Mouse (Mus musculus): ENCODE data around the gene Gm16430.
"Not testable (repeated sequence)": the region's sequence is repeated elsewhere in the genome, so short reads cannot be mapped to it uniquely, and the experiment has no call there.

The Gm16430 gene

DNA sequence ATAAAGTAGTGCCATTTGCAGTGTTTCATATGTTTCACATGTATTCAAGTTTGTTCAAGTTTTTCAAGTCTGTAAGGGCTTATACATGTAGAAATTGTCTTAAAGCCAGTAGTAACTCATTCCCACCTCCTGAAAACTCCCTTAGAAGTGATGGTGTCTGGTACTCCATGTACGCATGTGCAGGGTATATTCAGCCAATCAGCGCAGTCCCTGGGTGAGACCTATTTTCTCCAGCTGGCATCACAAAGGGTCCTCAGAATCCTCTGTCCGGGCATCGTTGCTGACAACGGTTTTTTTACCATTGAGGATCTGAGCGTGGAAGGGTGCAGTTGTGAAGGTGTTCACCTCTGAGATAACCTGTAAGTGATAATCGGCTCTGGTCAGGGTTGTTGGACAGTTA lies at the start of gene Gm16430:
Gm16430 (plus strand) TSS at position 301 of the 400 bp plus-strand sequence.
- not testable (repeated sequence) for H3K36me3 ChIP-seq (ENCODE audit: control insufficient read depth, insufficient read depth, low read length, poor library complexity, severe bottlenecking); H3K27me3 ChIP-seq (ENCODE audit: control insufficient read depth, insufficient read depth, low read length, poor library complexity, severe bottlenecking); DNase-seq (ENCODE audit: low read depth, low spot score)

Data from splenic B cell, adult 2 months (primary cell).